Mouse (Mus musculus) heart, adult 2 months (tissue): ENCODE measurements around the gene Gnb1l. TPM values are rescaled to one million over a fixed set of nuclear protein-coding genes. Genes with fewer than 3 reads are reported as not detected.

Experiments
- DNase-seq, 2 experiments: peaks; one replicate each; pipeline ENCODE4 v3.0.0; 2021
- H3K27ac ChIP-seq: fragments of 200-600 bp; 2 replicates; pipeline ENCODE4 v1.8.1; 2022
- H3K27me3 ChIP-seq: fragments of 200-500 bp; 2 replicates; pipeline ENCODE4 v1.6.1; 2012; ENCODE audit warnings: mild to moderate bottlenecking, low read length, inconsistent platforms, mixed read lengths; ENCODE audit not compliant: control insufficient read depth, insufficient read depth
- H3K36me3 ChIP-seq: fragments of 200-500 bp; 2 replicates; pipeline ENCODE4 v1.6.1; 2012; ENCODE audit warnings: low read length, inconsistent platforms; ENCODE audit not compliant: control insufficient read depth, insufficient read depth
- H3K4me1 ChIP-seq: fragments of 200-500 bp; 2 replicates; pipeline ENCODE4 v1.6.1; 2011; ENCODE audit warnings: low read length; ENCODE audit not compliant: control insufficient read depth, insufficient read depth
- H3K4me3 ChIP-seq: fragments of 200-600 bp; 2 replicates; pipeline ENCODE4 v1.8.1; 2022
- H3K79me2 ChIP-seq: fragments of 200-500 bp; replicated peaks from 2 replicates; pipeline ENCODE4 v1.6.1; 2012; ENCODE audit warnings: mild to moderate bottlenecking, inconsistent platforms, low read length, moderate library complexity, mixed read lengths; ENCODE audit not compliant: control insufficient read depth, insufficient read depth
- H3K9ac ChIP-seq: fragments of 200-500 bp; 2 replicates; pipeline ENCODE4 v1.6.1; 2012; ENCODE audit warnings: low read depth, mild to moderate bottlenecking, control low read depth, inconsistent platforms, low read length, mixed read lengths
- CTCF ChIP-seq: fragments of 200-600 bp; IDR thresholded peaks from 2 replicates; pipeline ENCODE4 v1.8.1; 2022; ENCODE audit warnings: antibody characterized with exemption, mild to moderate bottlenecking, moderate library complexity
- EP300 ChIP-seq: fragments of 200-500 bp; IDR thresholded peaks from 2 replicates; pipeline ENCODE4 v1.6.1; 2011; ENCODE audit warnings: low read depth, low read length, control low read depth; ENCODE audit not compliant: insufficient read depth
- POLR2A ChIP-seq: fragments of 200-500 bp; IDR thresholded peaks from 2 replicates; pipeline ENCODE4 v1.6.1; 2011; ENCODE audit warnings: mild to moderate bottlenecking, low read depth, low read length, control low read depth; ENCODE audit not compliant: insufficient read depth
- WGBS: fragments of 180-500 bp; shearing (Covaris S2); methylation state at CpG from one replicate; pipeline ENCODE4 v1.1.7; 2018; 5-methylcytosine and 5-hydroxymethylcytosine counted together
- intact Hi-C: fragments of 180-260 bp; cut with DNase I; formaldehyde crosslinking; loops from one replicate; pipeline ENCODE4 v1.15.1; 2025
- polyA plus RNA-seq: library from polyadenylated mRNA; depleted of rRNA; stranded (reverse); fragments of >200 nt; gene quantifications from 2 replicates; pipeline ENCODE4 v1.2.3, GENCODE M21; 2012
- total RNA-seq, 2 experiments: library from RNA; stranded (reverse); gene quantifications; 2 replicates each; pipeline ENCODE4 v1.2.3; 2021

Gnb1l gene
- total and polyA plus RNA-seq, 3 experiments: 5.3 to 8.5 (median 7.4) TPM

DNA sequence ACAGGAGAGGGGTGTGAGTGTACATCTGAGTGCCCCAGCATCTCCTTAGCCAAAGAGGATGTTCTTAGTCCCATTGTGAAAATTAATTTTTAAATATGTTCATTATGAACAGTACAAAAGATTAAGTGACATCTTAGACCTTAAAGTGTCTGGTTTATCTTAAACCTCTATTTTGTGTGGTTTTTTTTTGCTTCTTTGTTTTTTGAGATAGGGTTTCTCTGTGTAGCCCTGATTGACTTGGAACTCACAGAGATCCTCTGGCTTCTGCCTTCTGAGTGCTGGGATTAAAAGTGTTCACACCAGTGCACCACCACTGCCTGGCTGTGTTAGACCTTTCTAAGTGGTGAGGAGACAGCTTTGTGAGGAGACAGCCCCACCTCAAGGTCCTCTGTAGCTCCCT is 39.9 kb upstream of the Gnb1l start:
- intact Hi-C loops: no loop called here
- no peak for DNase-seq
- TF ChIP-seq POLR2A (no peak), EP300 (no peak), CTCF (no peak)
- peaks cover 18% of the 10 kb centered on the region for H3K4me1 ChIP-seq
- H3K4me3 ChIP-seq: no peak overlapping the region
- no peaks in the 10 kb centered on the region for H3K36me3 ChIP-seq
- no peak overlapping the region for H3K9ac ChIP-seq
- no peak overlapping the region for H3K27ac ChIP-seq
- H3K27me3 ChIP-seq: no peaks in the 10 kb centered on the region
- H3K79me2 ChIP-seq: no peaks in the 10 kb centered on the region

DNA sequence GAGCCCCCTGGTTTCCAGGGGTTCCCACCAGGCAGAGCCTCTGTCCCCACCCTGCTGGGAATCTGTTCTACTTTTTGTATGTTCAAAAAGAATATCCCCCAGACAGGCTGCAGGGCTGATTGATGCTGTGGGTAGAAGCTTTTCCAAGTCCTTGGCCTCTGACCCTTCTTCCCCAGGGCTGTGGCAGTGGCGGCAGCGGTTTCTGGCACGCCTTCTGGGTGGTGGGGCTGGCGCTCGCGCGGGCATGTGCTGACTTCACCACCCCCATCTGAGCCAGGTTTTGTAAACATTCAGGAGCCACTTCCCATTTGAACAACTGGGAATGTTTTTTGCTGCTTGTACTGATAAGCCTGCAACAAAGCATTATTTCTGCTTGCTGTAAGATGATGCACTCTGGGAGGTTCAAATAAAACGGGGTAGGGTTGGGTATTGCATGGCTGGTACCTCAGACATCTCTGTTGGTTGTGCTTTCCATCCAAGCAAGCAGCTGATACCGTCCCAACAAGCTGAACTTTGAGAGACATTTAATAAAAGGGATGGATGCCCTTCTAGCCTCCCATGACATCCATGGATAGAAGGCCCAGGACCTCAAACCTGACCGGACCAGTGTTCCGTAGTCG is 39.1 kb upstream of the Gnb1l start:
- Histone ChIP-seq H3K27ac (no peak overlapping the region; the same call in 1 of the 2 replicates), H3K4me3 (no peak overlapping the region)
- intact Hi-C loops: no loop called here

DNA sequence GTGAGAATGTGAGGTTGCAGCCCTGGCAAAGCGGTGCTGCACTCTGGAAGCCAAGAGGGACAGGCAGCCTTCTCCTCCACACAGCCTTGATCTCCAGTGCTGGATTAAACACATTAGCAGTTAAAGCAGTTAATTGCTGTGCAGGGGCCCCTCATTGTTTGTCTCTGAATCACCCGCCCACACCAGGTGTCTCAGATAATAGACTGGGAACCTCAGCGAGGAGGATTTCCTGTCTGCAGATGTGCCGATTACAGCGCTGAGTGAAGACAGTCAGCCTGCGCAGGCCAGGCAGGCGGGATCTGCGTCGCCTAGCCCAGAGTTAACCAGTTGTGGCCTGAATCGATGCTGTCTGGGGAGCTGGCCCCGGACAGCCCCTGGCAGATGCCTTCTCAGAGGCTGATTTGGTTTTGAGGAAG is 38.5 kb upstream of the Gnb1l start:
- Histone ChIP-seq H3K36me3 (no peaks in the 10 kb centered on the region), H3K79me2 (no peaks in the 10 kb centered on the region), H3K27ac (no peak overlapping the region; the same call in 1 of the 2 replicates), H3K4me1 (peaks cover 26% of the 10 kb centered on the region), H3K9ac (peak overlapping the region; percentile 37; the same call in 1 of the 2 replicates), H3K27me3 (no peaks in the 10 kb centered on the region), H3K4me3 (no peak overlapping the region)
- intact Hi-C loops: no loop called here
- TF ChIP-seq CTCF (no peak), POLR2A (no peak), EP300 (no peak)
- peak; percentile 49 to 58 for DNase-seq
- 37% methylated on average over 11 of the region's 11 CpGs for WGBS

More for the DNA sequence above, 39.1 kb upstream of the Gnb1l start:
- no peak for DNase-seq
- TF ChIP-seq EP300 (no peak), POLR2A (no peak), CTCF (no peak)
- Histone ChIP-seq H3K36me3 (no peaks in the 10 kb centered on the region), H3K27me3 (no peaks in the 10 kb centered on the region), H3K9ac (peak overlapping the region; percentile 37; the same call in 1 of the 2 replicates), H3K79me2 (no peaks in the 10 kb centered on the region), H3K4me1 (peaks cover 22% of the 10 kb centered on the region)
- 38% methylated on average over 12 of the region's 12 CpGs for WGBS

DNA sequence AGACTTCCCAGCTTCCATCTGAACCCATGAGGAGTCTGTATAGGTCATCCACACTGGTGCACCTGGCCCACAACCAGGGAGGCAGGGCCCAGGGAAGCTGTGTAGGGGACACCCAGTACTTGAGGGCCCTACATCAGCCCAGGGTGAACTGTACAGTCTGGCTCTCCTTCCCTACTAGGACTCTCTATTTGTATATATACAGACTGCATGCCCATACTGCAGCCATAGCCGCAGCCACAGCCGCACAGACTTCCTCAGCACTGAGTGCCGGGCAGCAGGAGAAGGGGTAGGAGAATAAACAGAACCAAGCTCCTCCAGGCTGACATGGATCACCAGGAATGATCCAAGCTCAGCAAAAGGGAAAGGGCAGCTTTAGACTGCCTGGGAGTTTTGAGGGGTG is 37.7 kb upstream of the Gnb1l start:
- no peak for DNase-seq
- no peak overlapping the region for H3K4me3 ChIP-seq
- H3K79me2 ChIP-seq: no peaks in the 10 kb centered on the region
- no peak overlapping the region for H3K9ac ChIP-seq
- H3K36me3 ChIP-seq: no peaks in the 10 kb centered on the region
- H3K4me1 ChIP-seq: peaks cover 26% of the 10 kb centered on the region
- TF ChIP-seq EP300: no peak
- no peak for TF ChIP-seq POLR2A
- no peak for TF ChIP-seq CTCF
- H3K27ac ChIP-seq: no peak overlapping the region
- intact Hi-C loops: no loop called here
- no peaks in the 10 kb centered on the region for H3K27me3 ChIP-seq
- WGBS: 98% methylated on average over 3 of the region's 3 CpGs

DNA sequence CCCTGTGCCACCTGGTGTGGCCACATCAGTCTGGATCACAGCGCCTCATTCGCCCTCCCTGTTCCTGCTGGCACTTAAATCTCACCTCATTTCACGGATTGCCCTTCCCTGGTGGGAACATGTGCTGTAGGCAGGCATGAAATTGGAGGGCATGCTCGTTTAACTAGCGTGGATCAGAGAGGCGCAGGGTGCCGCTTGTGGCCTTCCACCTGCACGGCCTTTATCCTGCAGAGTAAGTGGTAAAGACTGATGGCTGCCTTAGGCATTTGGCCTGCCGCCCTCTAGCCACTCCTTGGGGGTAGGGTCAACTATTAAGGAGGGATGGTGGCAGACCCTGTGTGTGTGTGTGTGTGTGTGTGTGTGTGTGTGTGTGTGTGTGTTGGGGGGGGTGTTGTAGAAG is 36.5 kb upstream of the Gnb1l start:
- no peak for TF ChIP-seq EP300
- TF ChIP-seq POLR2A: no peak
- no peak for TF ChIP-seq CTCF
- Histone ChIP-seq H3K4me3 (no peak overlapping the region), H3K9ac (no peak overlapping the region), H3K36me3 (no peaks in the 10 kb centered on the region), H3K4me1 (peaks cover 26% of the 10 kb centered on the region), H3K27ac (no peak overlapping the region), H3K79me2 (no peaks in the 10 kb centered on the region), H3K27me3 (no peaks in the 10 kb centered on the region)
- DNase-seq: no peak
- intact Hi-C loops: no loop called here
- WGBS: 92% methylated on average over 9 of the region's 9 CpGs

DNA sequence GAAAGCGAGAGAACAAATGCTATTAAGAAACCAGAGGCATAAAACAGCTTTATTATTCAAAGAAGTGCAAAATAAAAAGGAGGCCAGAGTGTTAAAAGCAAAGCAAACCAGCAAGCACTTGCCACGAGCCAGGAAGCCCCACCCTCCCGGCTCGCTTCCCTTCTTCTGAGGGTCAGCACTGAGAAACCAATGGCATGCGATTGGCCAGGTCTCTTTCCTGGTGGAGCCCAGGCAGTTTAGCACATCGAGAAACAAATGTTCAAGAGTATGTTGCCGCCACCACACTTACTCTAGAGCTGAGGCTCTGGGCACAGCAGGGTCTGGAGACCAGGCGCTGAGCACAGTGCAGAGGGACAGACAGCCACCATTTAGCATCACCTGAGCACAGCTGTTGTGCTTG is 35.9 kb upstream of the Gnb1l start:
- no peaks in the 10 kb centered on the region for H3K27me3 ChIP-seq
- intact Hi-C loops: no loop called here
- no peaks in the 10 kb centered on the region for H3K79me2 ChIP-seq
- peaks cover 26% of the 10 kb centered on the region for H3K4me1 ChIP-seq
- DNase-seq: peak; percentile 41 to 48
- no peak for TF ChIP-seq EP300
- no peak for TF ChIP-seq CTCF
- no peak for TF ChIP-seq POLR2A
- WGBS: 54% methylated on average over 8 of the region's 8 CpGs
- no peak overlapping the region for H3K9ac ChIP-seq
- peak overlapping the region; percentile 20; the same call in 1 of the 2 replicates for H3K27ac ChIP-seq
- no peaks in the 10 kb centered on the region for H3K36me3 ChIP-seq
- no peak overlapping the region for H3K4me3 ChIP-seq

DNA sequence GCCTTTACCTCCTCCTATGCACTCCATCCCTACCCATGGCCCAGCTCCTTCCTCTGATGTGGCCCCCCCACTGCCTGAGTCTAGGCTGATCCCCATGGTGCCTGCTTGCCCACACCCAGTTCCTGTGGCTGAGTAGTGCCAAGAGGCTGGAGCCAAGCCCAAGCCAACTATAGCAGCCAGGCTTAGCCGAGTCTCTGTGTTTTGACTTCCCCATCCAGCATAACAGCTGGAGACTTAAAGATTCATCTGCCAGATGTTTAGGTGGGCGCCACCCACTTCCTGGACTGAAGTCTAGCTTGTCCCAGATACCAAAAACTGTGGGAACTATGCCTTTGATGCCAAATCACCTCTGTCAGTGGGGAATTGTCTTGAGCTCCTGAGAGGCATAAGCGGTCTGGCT is 34.2 kb upstream of the Gnb1l start:
- Histone ChIP-seq H3K27ac (peak overlapping the region; percentile 26), H3K4me3 (no peak overlapping the region), H3K4me1 (peaks cover 22% of the 10 kb centered on the region), H3K27me3 (no peaks in the 10 kb centered on the region), H3K9ac (no peak overlapping the region), H3K36me3 (no peaks in the 10 kb centered on the region), H3K79me2 (no peaks in the 10 kb centered on the region)
- intact Hi-C loops: loop anchor here (2.0 kb wide), 1 partner anchor 35 kb away; the partner anchor contains the start of genes Gnb1l and Rtl10
- no peak for TF ChIP-seq CTCF
- no peak for TF ChIP-seq POLR2A
- 0 out of 2 replicates have a peak, but pooled peaks have one; percentile 44 for TF ChIP-seq EP300
- WGBS: 37% methylated on average over 3 of the region's 3 CpGs
- DNase-seq: peak; percentile 58 to 70
